Mouse (Mus musculus): ENCODE measurements around the gene Zfp385c. TPM values are rescaled to one million over a fixed set of nuclear protein-coding genes. Genes with fewer than 3 reads are reported as not detected.
"Not testable (repeated sequence)": the region's sequence is repeated elsewhere in the genome, so short reads cannot be mapped to it uniquely, and the experiment has no call there.

Gene Zfp385c
- polyA plus RNA-seq, 1 experiment = 0.17 TPM

GRCm38 (mm10) chr11:100603155-100603554 lies 89.1 kb downstream of the Zfp385c start:
- Histone ChIP-seq H3K4me3 (ENCODE audit: insufficient read depth, low read length) (no peak overlapping the region), H3K27ac (ENCODE audit: insufficient read depth, low read length) (no peak overlapping the region), H3K4me1 (ENCODE audit: control insufficient read depth, insufficient read depth, low read length) (peaks cover 13% of the 10 kb centered on the region)
- TF ChIP-seq POLR2A (IDR thresholded peaks at IDR 0.05; ENCODE audit: extremely low read depth, insufficient read depth, low read length) (no peak), CTCF (IDR thresholded peaks at IDR 0.05; ENCODE audit: extremely low read depth, insufficient read depth, low read length) (no peak)

DNA sequence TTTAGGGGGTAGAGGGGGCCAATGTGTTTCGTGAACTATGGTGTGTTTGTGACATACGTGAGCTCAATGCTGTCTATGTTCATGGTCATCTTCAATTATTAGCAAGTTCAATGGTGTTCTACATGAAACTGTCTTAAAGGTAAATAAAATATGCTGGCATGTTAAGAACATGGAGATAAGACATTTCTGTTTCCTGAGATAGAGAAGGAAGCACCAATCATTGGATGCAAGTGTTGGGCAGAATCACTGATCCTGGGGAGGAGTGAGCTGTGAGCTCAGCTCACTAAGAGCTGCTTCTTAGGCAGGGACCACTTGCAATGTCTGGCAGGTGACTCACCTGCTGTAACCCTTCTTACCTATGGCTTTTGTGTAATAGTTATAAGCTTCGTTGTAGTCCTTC lies 90.9 kb downstream of the Zfp385c start:
- H3K27ac ChIP-seq (ENCODE audit: insufficient read depth, low read length) = no peak overlapping the region
- TF ChIP-seq CTCF (IDR thresholded peaks at IDR 0.05; ENCODE audit: extremely low read depth, insufficient read depth, low read length) (no peak), POLR2A (IDR thresholded peaks at IDR 0.05; ENCODE audit: extremely low read depth, insufficient read depth, low read length) (no peak)
- peaks cover 13% of the 10 kb centered on the region for H3K4me1 ChIP-seq (ENCODE audit: control insufficient read depth, insufficient read depth, low read length)
- H3K4me3 ChIP-seq (ENCODE audit: insufficient read depth, low read length) = no peak overlapping the region

DNA sequence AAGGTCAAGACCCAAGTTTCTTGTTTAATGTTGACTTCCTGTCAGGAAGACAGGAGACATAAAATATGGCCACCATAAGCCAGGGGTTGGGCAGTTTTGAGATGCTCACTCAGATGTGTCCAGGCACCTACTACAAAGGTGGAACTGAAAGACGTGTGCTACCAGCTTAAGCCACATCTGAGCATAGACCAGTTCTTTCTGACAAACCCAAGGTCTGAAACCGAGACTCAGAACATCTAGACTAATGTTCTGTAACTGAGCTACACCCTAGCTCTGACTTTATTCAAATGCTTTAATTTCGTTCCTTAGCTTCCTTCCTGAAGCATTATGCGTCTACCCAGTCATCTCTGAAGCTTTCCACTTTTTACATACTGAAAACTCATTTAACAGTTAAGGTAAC lies 94.2 kb downstream of the Zfp385c start:
- Histone ChIP-seq H3K27ac (ENCODE audit: insufficient read depth, low read length) (no peak overlapping the region), H3K4me3 (ENCODE audit: insufficient read depth, low read length) (no peak overlapping the region), H3K4me1 (ENCODE audit: control insufficient read depth, insufficient read depth, low read length) (no peaks in the 10 kb centered on the region; the same call in 1 of the 2 replicates)
- TF ChIP-seq CTCF (IDR thresholded peaks at IDR 0.05; ENCODE audit: extremely low read depth, insufficient read depth, low read length) = no peak

GRCm38 (mm10) chr11:100595533-100595932 lies 96.7 kb downstream of the Zfp385c start:
- H3K4me1 ChIP-seq (ENCODE audit: control insufficient read depth, insufficient read depth, low read length) = no peaks in the 10 kb centered on the region
- TF ChIP-seq CTCF (IDR thresholded peaks at IDR 0.05; ENCODE audit: extremely low read depth, insufficient read depth, low read length) = no peak
- no peak for TF ChIP-seq POLR2A (IDR thresholded peaks at IDR 0.05; ENCODE audit: extremely low read depth, insufficient read depth, low read length)
- H3K4me3 ChIP-seq (ENCODE audit: insufficient read depth, low read length) = no peak overlapping the region
- H3K27ac ChIP-seq (ENCODE audit: insufficient read depth, low read length) = no peak overlapping the region

GRCm38 (mm10) chr11:100594608-100595007 lies 97.6 kb downstream of the Zfp385c start:
- H3K27ac ChIP-seq (ENCODE audit: insufficient read depth, low read length) = no peak overlapping the region
- H3K4me3 ChIP-seq (ENCODE audit: insufficient read depth, low read length) = no peak overlapping the region
- no peak for TF ChIP-seq POLR2A (IDR thresholded peaks at IDR 0.05; ENCODE audit: extremely low read depth, insufficient read depth, low read length)
- no peak for TF ChIP-seq CTCF (IDR thresholded peaks at IDR 0.05; ENCODE audit: extremely low read depth, insufficient read depth, low read length)
- H3K4me1 ChIP-seq (ENCODE audit: control insufficient read depth, insufficient read depth, low read length) = no peaks in the 10 kb centered on the region

- Histone ChIP-seq H3K4me1 (ENCODE audit: control insufficient read depth, insufficient read depth, low read length) (no peaks in the 10 kb centered on the region), H3K27ac (ENCODE audit: insufficient read depth, low read length) (no peak overlapping the region), H3K4me3 (ENCODE audit: insufficient read depth, low read length) (no peak overlapping the region)
- no peak for TF ChIP-seq POLR2A (IDR thresholded peaks at IDR 0.05; ENCODE audit: extremely low read depth, insufficient read depth, low read length)
- TF ChIP-seq CTCF (IDR thresholded peaks at IDR 0.05; ENCODE audit: extremely low read depth, insufficient read depth, low read length) = no peak
Observed at GRCm38 (mm10) chr11:100592346-100593046, 99.8 kb downstream of the Zfp385c start.

DNA sequence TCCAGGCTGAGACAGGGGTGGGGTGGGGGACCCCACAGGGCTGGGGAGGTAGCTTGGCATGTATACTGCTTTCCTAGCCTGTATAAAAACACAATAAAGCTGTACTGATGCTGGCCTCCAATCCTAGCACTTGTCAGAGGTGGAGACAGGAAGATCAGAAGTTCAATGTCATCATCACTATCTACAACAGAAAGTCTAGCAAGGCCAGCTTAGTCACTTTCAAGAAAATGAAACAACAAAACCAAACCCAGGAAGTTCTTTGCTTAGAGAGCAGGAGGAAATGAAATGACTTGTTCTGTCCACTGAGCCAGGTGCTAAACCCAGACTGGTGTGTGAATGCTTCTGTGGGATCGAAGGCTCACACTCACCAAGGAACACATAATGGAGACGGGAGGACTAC lies 103.8 kb downstream of the Zfp385c start:
- Histone ChIP-seq H3K4me1 (ENCODE audit: control insufficient read depth, insufficient read depth, low read length) (no peaks in the 10 kb centered on the region), H3K27ac (ENCODE audit: insufficient read depth, low read length) (no peak overlapping the region), H3K4me3 (ENCODE audit: insufficient read depth, low read length) (no peak overlapping the region)
- TF ChIP-seq CTCF (IDR thresholded peaks at IDR 0.05; ENCODE audit: extremely low read depth, insufficient read depth, low read length) (no peak), POLR2A (IDR thresholded peaks at IDR 0.05; ENCODE audit: extremely low read depth, insufficient read depth, low read length) (no peak)

GRCm38 (mm10) chr11:100585148-100585547 lies 107.1 kb downstream of the Zfp385c start:
- TF ChIP-seq POLR2A (IDR thresholded peaks at IDR 0.05; ENCODE audit: extremely low read depth, insufficient read depth, low read length) = no peak
- TF ChIP-seq CTCF (IDR thresholded peaks at IDR 0.05; ENCODE audit: extremely low read depth, insufficient read depth, low read length) = no peak
- Histone ChIP-seq H3K27ac (ENCODE audit: insufficient read depth, low read length) (no peak overlapping the region), H3K4me1 (ENCODE audit: control insufficient read depth, insufficient read depth, low read length) (no peaks in the 10 kb centered on the region), H3K4me3 (ENCODE audit: insufficient read depth, low read length) (no peak overlapping the region)

DNA sequence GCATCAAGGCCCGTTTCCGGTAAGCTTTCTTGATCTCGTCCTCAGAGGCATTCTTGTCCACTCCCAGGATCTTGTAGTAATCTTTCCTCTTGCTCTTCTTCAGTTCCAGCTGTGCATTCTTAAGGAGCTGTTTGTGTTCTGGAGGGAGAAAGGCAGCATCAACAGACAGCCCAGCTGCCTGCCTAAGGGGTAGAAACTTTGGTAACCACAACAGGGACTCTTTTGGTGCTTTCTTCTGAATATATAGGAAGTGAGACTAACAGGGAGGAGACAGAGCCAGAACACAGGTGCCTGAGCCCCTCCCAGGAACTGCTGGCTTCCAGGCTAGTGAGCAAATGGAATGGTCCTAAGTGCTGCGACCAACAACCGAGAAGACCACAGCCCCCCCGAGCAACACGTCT lies 107.7 kb downstream of the Zfp385c start:
- no peak for TF ChIP-seq CTCF (IDR thresholded peaks at IDR 0.05; ENCODE audit: extremely low read depth, insufficient read depth, low read length)
- no peak for TF ChIP-seq POLR2A (IDR thresholded peaks at IDR 0.05; ENCODE audit: extremely low read depth, insufficient read depth, low read length)
- Histone ChIP-seq H3K27ac (ENCODE audit: insufficient read depth, low read length) (no peak overlapping the region), H3K4me3 (ENCODE audit: insufficient read depth, low read length) (no peak overlapping the region), H3K4me1 (ENCODE audit: control insufficient read depth, insufficient read depth, low read length) (no peaks in the 10 kb centered on the region)

GRCm38 (mm10) chr11:100582836-100583235 lies 109.4 kb downstream of the Zfp385c start:
- no peak overlapping the region for H3K27ac ChIP-seq (ENCODE audit: insufficient read depth, low read length)
- no peaks in the 10 kb centered on the region for H3K4me1 ChIP-seq (ENCODE audit: control insufficient read depth, insufficient read depth, low read length)
- H3K4me3 ChIP-seq (ENCODE audit: insufficient read depth, low read length) = no peak overlapping the region
- TF ChIP-seq POLR2A (IDR thresholded peaks at IDR 0.05; ENCODE audit: extremely low read depth, insufficient read depth, low read length) (no peak), CTCF (IDR thresholded peaks at IDR 0.05; ENCODE audit: extremely low read depth, insufficient read depth, low read length) (no peak)

DNA sequence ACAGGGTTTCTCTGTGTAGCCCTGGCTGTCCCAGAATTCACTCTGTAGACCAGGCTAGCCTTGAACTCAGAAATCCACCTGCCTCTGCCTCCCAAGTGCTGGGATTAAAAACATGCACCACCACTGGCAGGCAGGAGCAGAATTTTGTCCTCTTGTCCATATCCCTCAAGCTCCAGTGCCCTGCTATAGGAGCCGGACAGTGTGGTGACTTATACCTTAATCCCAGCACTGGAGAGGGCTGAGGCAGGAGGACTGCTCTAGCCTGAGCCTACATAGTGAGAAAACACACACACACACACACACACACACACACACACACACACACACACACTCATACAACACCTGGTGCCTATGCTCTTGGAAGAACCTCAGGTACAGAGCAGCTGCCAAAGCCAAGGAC lies 109.8 kb downstream of the Zfp385c start:
- H3K4me1 ChIP-seq (ENCODE audit: control insufficient read depth, insufficient read depth, low read length) = not testable (repeated sequence)

More for the DNA sequence above, 109.8 kb downstream of the Zfp385c start:
- not testable (repeated sequence) for H3K4me3 ChIP-seq (ENCODE audit: insufficient read depth, low read length); H3K27ac ChIP-seq (ENCODE audit: insufficient read depth, low read length)

All from cortical plate, adult 2 months (tissue).